Mouse (Mus musculus) spleen, adult 2 months (tissue): Measurements from ENCODE around the gene Enah.

Experiments used
- CTCF ChIP-seq: fragments of 200-500 bp; IDR thresholded peaks from 2 replicates; pipeline ENCODE4 v1.5.1; 2011; ENCODE audit warnings: mild to moderate bottlenecking, inconsistent platforms; ENCODE audit not compliant: insufficient read depth, insufficient read length, insufficient replicate concordance; ENCODE audit errors: extremely low read depth
- POLR2A ChIP-seq: fragments of 200-500 bp; IDR thresholded peaks from 2 replicates; pipeline ENCODE4 v1.6.1; 2011; ENCODE audit warnings: low read depth, low read length, inconsistent platforms

- no peak for TF ChIP-seq POLR2A
- no peak for TF ChIP-seq CTCF
Observed at GRCm38 (mm10) chr1:182019926-182020801, at the start of gene Enah.
